Mouse (Mus musculus) thymus, adult 2 months (tissue): Measurements from ENCODE around the gene Anxa5.

ENCODE experiments used
- CTCF ChIP-seq: fragments of 200-500 bp; IDR thresholded peaks from 2 replicates; pipeline ENCODE4 v1.5.1; 2012; ENCODE audit warnings: mild to moderate bottlenecking, control low read depth, low read length, moderate library complexity, borderline replicate concordance; ENCODE audit not compliant: control insufficient read depth, poor library complexity, insufficient read depth; ENCODE audit errors: extremely low read depth
- POLR2A ChIP-seq: fragments of 200-500 bp; IDR thresholded peaks from 2 replicates; pipeline ENCODE4 v1.6.1; 2012; ENCODE audit warnings: mild to moderate bottlenecking, low read length, control low read depth, moderate library complexity; ENCODE audit not compliant: control insufficient read depth, poor library complexity, insufficient read depth; ENCODE audit errors: extremely low read depth

- TF ChIP-seq CTCF (no peak), POLR2A (no peak)
Measured at GRCm38 (mm10) chr3:36446041-36446440, 29.7 kb downstream of the Anxa5 start.
